Mouse (Mus musculus) ES-E14 (cell line): ENCODE results near the gene Ccn2.

Source experiments
- HCFC1 ChIP-seq: IDR thresholded peaks from 2 replicates; pipeline ENCODE4 v1.6.1; 2012; ENCODE audit warnings: low read length, inconsistent platforms, borderline replicate concordance; ENCODE audit not compliant: insufficient read depth
- MAFK ChIP-seq: IDR thresholded peaks from 2 replicates; pipeline ENCODE4 v1.6.1; 2014; ENCODE audit warnings: mild to moderate bottlenecking, low read depth, low read length, inconsistent platforms; ENCODE audit not compliant: insufficient read depth
- ZC3H11A ChIP-seq: IDR thresholded peaks from 2 replicates; pipeline ENCODE4 v1.6.1; 2012; ENCODE audit warnings: low read depth, mild to moderate bottlenecking, inconsistent platforms, low read length, borderline replicate concordance

- TF ChIP-seq MAFK: no peak
- TF ChIP-seq HCFC1: no peak
- TF ChIP-seq ZC3H11A: no peak
These were observed 7.8 kb downstream of the Ccn2 start for GRCm38 (mm10) chr10:24603035-24603434.
